Mouse (Mus musculus) lung, adult 2 months (tissue): ENCODE data around the gene Cldn15. TPM values are rescaled to one million over a fixed set of nuclear protein-coding genes. Genes with fewer than 3 reads are reported as not detected.
A peak's percentile ranks its signal among the peaks of the same experiment; 100 is the strongest.
"Not testable (repeated sequence)": the region's sequence is repeated elsewhere in the genome, so short reads cannot be mapped to it uniquely, and the experiment has no call there.

Experiments
- DNase-seq: peaks from one replicate; pipeline ENCODE4 v3.0.0; 2022
- H3K4me1 ChIP-seq: fragments of 200-500 bp; 2 replicates; pipeline ENCODE4 v1.6.1; 2011; ENCODE audit warnings: low read length; ENCODE audit not compliant: control insufficient read depth, insufficient read depth
- H3K4me3 ChIP-seq: fragments of 200-500 bp; replicated peaks from 2 replicates; pipeline ENCODE3; 2011; ENCODE audit warnings: low read depth, mild to moderate bottlenecking, control low read depth, low read length; ENCODE audit errors: extremely low read depth
- CTCF ChIP-seq: fragments of 200-500 bp; IDR thresholded peaks from 2 replicates; pipeline ENCODE4 v1.5.1; 2011; ENCODE audit warnings: mild to moderate bottlenecking, low read length, control low read depth; ENCODE audit not compliant: insufficient read depth
- POLR2A ChIP-seq: fragments of 200-500 bp; IDR thresholded peaks from 2 replicates; pipeline ENCODE4 v1.6.1; 2011; ENCODE audit warnings: low read depth, mild to moderate bottlenecking, control low read depth, low read length, borderline replicate concordance; ENCODE audit errors: extremely low read depth
- WGBS: fragments of 180-500 bp; shearing (Covaris S2); methylation state at CpG from one replicate; pipeline ENCODE4 v1.1.7; 2018; 5-methylcytosine and 5-hydroxymethylcytosine counted together
- polyA plus RNA-seq: library from polyadenylated mRNA; depleted of rRNA; stranded (reverse); fragments of >200 nt; gene quantifications from 2 replicates; pipeline ENCODE4 v1.2.3, GENCODE M21; 2012

The Cldn15 gene
- polyA plus RNA-seq, 1 experiment, result 20.6 TPM

DNA sequence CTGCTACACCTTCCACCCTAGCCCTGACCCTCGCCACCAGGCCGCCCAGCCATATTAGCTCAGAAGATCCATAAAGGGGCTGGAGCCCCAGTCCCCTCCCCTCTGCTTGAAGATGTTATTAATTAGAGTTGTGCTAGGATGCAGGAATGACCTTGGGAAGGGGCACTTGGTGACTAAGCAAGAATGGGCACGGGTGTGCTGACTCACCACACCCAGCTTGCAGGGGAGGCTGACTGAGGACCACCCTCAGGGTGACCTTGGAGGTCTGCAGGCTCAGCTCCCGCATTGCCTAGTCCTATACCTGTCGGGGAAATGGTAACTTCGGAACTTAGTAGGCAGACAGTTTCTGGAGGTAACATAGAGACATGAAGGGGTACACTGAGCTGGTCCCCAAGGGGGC lies 32.5 kb upstream of the Cldn15 start:
- TF ChIP-seq CTCF, result no peak
- TF ChIP-seq POLR2A, result no peak
- Histone ChIP-seq H3K4me1 (no peaks in the 10 kb centered on the region), H3K4me3 (no peak overlapping the region)
- 84% methylated on average over 6 of the region's 6 CpGs for whole genome bisulfite sequencing
- DNase-seq, result no peak

DNA sequence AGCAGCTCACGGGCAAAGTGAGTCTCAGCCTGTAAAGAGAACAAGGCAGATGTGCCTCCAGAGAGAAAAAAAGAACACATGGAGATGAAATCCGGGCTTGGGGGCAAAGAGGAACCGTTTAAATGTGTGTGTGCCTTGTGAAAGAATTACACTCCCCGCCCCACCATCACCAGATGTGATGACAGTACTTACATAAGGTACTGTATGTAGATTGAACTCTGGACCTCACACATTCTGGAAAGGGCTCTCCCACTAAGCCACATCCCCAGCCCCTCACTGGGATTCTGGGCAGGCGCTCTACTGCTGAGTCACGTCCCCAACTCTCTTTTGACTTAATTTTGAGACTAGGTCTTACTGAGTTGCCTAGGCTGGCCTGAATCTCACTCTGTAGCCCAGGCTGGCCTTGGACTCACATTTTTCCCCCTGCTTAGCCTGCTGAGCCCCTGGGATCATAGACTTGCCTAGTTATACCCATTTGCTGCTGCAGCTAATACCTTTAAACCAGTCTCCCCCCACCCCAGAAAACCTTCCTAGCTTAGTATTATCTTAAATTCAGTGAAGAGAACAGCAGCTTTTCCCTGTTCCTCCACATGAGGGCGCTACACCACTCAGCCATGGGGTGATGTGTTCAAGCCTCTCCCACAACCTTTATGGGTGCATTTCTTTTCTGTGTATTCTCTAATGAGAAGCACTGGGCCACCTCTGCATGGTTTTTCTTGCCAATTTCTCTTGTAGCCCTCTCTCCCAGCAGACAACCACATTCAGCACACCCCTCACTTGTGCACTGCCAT lies 30.3 kb upstream of the Cldn15 start:
- no peak for DNase-seq
- H3K4me1 ChIP-seq, result no peaks in the 10 kb centered on the region
- TF ChIP-seq POLR2A (no peak), CTCF (0 out of 2 replicates have a peak, but pooled peaks have one; percentile 35)
- no peak overlapping the region for H3K4me3 ChIP-seq
- WGBS, result 63% methylated on average over 7 of the region's 7 CpGs

DNA sequence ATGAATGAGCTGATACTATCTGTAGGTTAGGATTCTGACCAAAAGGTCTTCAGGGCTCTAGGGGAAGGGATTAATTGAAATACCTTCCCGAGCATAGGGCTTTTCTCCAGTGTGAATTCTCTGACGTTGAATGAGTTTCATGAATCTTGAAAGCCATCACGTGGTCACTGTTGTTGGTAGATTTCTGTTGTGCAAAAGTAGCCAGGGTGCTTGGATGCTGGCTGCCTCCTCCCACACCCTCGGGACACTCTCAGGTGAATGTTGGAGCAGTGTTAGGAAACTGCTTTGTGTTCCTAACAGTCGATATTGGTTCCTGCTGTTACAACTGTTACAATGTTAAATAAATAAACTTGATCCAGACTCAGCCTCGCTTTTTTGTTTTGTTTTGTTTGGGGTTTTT lies 29.7 kb upstream of the Cldn15 start:
- H3K4me3 ChIP-seq, result no peak overlapping the region
- DNase-seq, result no peak
- WGBS, result 81% methylated on average over 6 of the region's 6 CpGs
- H3K4me1 ChIP-seq, result no peaks in the 10 kb centered on the region
- no peak for TF ChIP-seq POLR2A
- TF ChIP-seq CTCF, result no peak

DNA sequence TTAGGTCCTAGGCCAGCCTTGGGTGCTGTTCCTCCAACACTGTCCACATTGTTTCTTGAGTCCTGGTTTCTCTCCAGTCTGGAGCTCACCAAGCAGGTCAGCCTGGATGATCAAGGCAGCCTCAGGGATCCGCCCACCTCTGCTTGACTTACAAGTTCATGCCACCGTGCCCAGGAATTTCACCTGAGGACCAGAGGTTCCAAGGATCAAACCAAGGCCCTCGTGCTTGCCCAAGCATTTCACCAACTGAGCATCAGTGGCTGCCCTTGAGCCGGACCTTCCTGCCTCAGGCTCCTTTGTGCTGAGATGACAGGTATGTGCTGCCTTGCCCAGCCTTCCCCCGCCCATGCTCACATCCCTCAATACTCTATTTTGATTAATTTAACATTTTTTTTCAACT lies 28.8 kb upstream of the Cldn15 start:
- no peak overlapping the region for H3K4me3 ChIP-seq
- H3K4me1 ChIP-seq, result no peaks in the 10 kb centered on the region
- no peak for DNase-seq
- no peak for TF ChIP-seq POLR2A
- 73% methylated on average over 5 of the region's 5 CpGs for WGBS

DNA sequence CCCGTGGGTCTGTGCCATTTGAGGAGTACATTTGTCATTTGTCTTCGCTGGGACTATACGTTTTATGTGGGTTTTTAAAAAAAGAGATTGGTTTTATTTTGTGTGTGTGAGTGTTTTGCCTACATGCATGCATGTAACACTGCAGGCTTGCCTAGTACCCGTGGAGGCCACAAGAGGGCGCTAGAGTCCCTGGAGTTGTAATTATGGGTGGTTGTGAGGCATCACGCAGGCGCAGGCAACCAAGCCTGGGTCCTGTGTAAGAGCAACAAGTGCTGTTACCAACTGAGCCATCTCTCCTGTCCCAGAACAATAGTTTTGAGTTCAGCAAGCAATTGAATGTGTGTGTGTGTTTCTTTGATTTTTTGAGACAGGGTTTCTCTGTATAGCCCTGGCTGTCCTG lies 27.1 kb upstream of the Cldn15 start:
- 68% methylated on average over 7 of the region's 7 CpGs for WGBS
- no peak for DNase-seq

DNA sequence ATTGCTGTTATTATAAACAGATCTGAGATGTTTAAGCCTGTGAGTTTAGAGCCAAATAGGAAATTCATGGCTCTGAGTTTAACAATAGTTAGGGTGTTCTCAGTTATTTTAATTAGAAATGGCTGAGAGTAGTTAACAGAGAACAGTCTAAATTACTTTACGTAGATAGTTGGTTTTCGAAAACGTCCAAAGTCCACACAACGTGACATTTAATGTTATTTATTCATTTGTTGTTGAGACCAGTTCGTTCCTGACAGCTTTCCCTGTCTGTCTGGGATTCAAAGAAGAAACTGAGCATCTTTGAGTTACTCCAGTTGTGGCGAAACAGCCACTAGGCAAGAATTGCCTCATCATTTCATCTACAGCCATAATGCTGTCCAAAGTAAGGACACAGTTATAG lies 26.4 kb upstream of the Cldn15 start:
- WGBS, result 70% methylated on average over 6 of the region's 6 CpGs
- not testable (repeated sequence) for H3K4me3 ChIP-seq, DNase-seq, H3K4me1 ChIP-seq

More for the DNA sequence above, 27.1 kb upstream of the Cldn15 start:
- no peak overlapping the region for H3K4me3 ChIP-seq
- TF ChIP-seq CTCF (peak; percentile 50), POLR2A (no peak)
- no peaks in the 10 kb centered on the region for H3K4me1 ChIP-seq

DNA sequence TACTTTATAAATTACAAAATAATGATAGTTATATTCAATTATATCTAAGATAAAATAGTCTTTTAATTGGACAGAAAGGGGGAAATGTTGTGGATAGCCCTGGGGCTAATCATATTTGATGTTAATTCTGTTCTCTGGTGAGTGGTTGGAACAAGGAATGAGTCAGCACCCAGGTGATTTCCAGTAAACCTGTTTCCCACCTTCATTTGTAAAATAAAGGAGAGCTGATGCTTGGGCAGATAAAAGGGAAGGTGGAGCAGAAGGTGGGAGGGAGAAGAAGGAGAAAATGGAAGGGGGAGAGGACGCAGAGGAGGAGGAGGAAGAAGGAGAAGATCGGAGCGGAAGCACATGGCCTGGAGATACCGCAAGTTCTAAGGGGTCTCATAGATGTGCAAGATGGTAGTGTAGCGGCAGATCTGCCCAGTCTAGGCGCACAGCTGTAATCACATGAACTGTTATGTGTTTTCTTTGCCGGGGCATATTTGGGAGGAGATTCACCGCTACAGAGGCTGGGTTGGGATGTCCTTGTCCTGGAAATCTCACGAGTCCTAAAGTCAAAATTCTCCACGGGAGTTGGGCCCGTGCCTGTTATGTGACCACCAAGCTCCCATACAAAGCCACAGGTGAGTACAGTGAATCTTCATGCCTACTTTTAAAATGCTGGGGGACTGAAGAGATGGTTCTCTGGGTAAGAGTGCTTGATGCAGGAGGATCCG lies 25.4 kb upstream of the Cldn15 start:
- Histone ChIP-seq H3K4me3 (no peak overlapping the region), H3K4me1 (no peaks in the 10 kb centered on the region)
- DNase-seq, result no peak
- no peak for TF ChIP-seq POLR2A
- no peak for TF ChIP-seq CTCF
- WGBS, result 89% methylated on average over 12 of the region's 12 CpGs

DNA sequence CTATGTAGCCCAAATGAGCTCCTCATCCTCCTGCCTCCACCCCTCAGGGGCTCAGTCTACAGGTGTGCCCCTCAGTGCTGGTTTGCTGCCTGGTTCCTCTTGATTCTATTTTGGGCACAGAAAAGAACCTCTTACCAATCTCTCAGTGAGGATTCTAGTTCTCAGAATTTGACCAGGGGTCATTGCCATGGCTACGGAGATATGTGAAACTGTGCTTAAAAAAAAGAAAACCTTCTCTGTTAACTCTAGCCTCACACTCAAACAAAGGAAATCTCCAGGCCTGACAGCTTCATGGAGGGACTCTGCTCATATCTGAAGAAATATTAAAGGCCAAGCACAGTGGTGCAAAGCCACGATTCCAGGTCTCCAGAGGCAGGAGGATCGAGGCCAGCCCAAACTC lies 23.6 kb upstream of the Cldn15 start:
- Histone ChIP-seq H3K4me1 (no peaks in the 10 kb centered on the region), H3K4me3 (no peak overlapping the region)
- TF ChIP-seq CTCF, result no peak
- no peak for TF ChIP-seq POLR2A
- DNase-seq, result no peak
- WGBS, result 55% methylated on average over 3 of the region's 3 CpGs

DNA sequence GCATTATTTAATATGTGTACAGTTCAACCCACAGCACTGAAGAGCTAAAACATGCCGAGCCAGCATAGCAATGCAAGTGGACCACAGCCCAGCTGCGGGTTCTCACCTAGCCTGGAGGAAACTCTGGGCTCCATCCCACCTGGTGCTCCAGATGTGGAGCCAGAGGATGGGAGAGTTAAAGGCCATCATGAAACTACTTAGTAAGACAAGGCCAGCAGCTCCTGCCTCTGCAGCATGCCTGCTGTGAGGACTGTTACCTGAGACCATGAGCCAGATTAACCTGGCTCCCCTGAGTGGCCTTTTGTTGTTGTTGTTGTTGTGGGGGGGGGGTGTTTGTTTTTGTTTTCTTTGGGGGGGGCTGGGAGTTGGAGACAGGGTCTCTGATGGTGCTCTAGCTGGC lies 23.0 kb upstream of the Cldn15 start:
- no peak overlapping the region for H3K4me3 ChIP-seq
- WGBS, result 68% methylated on average over 2 of the region's 2 CpGs
- no peaks in the 10 kb centered on the region for H3K4me1 ChIP-seq
- TF ChIP-seq POLR2A (no peak), CTCF (no peak)
- DNase-seq, result no peak

DNA sequence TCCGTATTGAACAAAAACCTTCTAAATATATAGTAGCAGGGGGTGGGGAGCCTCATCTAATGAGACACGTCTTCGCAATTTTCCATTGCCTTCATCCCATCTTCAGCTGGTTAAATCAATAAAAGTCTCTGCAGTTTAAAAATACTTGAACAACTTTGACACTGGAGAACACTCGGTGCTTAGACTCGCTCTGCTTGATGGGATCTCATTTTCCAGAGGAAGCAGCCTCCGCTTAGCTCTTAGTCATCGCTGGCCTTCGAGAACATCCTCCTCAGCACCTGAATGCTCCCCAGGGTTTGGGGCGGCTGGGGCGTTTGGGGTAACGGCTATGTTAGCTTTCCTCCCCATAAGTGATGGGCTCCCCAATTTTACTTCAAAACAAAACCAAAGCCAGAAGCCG lies 21.3 kb upstream of the Cldn15 start:
- Histone ChIP-seq H3K4me3 (no peak overlapping the region), H3K4me1 (no peaks in the 10 kb centered on the region)
- DNase-seq, result no peak
- TF ChIP-seq POLR2A (no peak), CTCF (no peak)
- WGBS, result 75% methylated on average over 12 of the region's 12 CpGs

DNA sequence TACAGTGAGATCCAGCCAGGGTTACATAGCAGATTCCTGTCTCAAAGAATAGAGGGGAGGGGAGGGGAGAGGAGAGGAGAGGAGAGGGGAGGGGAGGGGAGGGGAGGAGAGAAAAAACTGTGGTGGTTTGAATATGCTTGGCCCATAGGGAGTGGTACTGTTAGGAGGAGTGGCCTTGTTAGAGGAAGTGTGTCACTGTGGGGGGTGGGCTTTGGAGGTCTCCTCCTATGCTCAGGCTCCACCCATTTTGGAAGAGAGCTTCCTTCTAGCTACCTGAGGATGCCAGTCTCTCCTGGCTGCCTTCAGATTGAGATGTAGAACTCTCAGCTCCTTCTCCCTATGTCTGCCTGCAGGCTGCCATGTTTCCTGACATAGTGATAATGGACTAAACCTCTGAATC lies 18.5 kb upstream of the Cldn15 start:
- Histone ChIP-seq H3K4me1 (no peaks in the 10 kb centered on the region), H3K4me3 (no peak overlapping the region)
- TF ChIP-seq CTCF (no peak), POLR2A (no peak)
- DNase-seq, result no peak

DNA sequence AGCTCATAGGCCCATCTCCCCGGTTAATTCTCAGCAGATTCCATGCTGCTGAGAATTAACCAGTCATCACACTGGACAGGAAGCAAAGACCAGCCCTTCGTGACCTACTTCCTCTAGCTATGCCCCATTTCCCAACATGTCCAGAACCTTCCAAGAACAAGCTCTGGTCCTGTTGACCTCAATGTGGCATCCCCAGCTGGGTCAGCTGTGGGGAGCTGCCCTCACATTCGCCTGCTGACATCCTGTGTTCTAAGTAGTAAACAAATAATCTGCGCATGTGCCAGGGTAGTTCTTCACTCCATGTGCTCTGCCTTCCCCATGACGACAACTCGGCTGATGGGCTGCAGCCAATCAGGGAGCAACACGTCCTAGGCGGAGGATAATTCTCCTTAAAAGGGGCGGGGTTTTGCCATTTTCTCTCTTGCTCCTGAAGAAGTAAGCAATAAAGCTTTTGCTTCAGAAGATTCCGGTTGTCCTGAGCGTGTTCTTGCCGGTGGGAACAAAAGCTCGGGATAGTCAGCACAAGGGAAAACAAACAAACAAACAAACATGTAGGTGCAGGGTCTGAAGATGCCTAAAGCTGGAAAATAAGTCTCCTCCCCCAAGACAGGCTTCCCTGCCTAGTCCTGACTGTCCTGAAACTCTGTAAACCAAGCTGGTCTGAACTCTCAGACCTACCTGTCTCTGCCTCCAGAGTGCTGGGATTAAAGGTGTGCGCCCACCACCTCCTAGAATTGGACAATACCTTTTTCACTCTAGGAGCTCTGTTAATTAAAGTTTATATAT lies 16.7 kb upstream of the Cldn15 start:
- H3K4me3 ChIP-seq, DNase-seq, H3K4me1 ChIP-seq: not testable (repeated sequence)
- 69% methylated on average over 14 of the region's 14 CpGs for WGBS
